Mouse (Mus musculus) myocyte (in vitro differentiated cells): ENCODE results near the gene Gm20388. TPM values are rescaled to one million over a fixed set of nuclear protein-coding genes. Genes with fewer than 3 reads are reported as not detected.
A peak's percentile ranks its signal among the peaks of the same experiment; 100 is the strongest.

Experiments
- H3K27me3 ChIP-seq: one replicate; pipeline ENCODE4 v1.6.1; 2011; ENCODE audit not compliant: control insufficient read depth, insufficient read depth, insufficient read length
- H3K36me3 ChIP-seq: one replicate; pipeline ENCODE4 v1.6.1; 2011; ENCODE audit not compliant: control insufficient read depth, insufficient read depth
- H3K4me2 ChIP-seq: one replicate; pipeline ENCODE4 v1.6.1; 2011; ENCODE audit warnings: low read depth, control low read depth
- H3K4me3 ChIP-seq: one replicate; pipeline ENCODE4 v1.5.1; 2011; ENCODE audit warnings: mild to moderate bottlenecking, control low read depth, moderate library complexity
- H3K79me2 ChIP-seq: one replicate; pipeline ENCODE4 v1.6.1; 2011; ENCODE audit not compliant: control insufficient read depth, insufficient read depth
- H3ac ChIP-seq: one replicate; pipeline ENCODE4 v1.6.1; 2011; ENCODE audit not compliant: control insufficient read depth, insufficient read length
- CEBPB ChIP-seq: IDR thresholded peaks from 2 replicates; pipeline ENCODE4 v1.6.1; 2011; ENCODE audit warnings: mild to moderate bottlenecking, moderate library complexity; ENCODE audit not compliant: poor library complexity, insufficient read depth, severe bottlenecking
- E2F4 ChIP-seq: IDR thresholded peaks from one replicate; pipeline ENCODE4 v1.6.1; 2011; ENCODE audit warnings: mild to moderate bottlenecking, control low read depth, moderate library complexity; ENCODE audit not compliant: insufficient read depth
- MAX ChIP-seq: IDR thresholded peaks from one replicate; pipeline ENCODE4 v1.6.1; 2011; ENCODE audit warnings: low read depth, mild to moderate bottlenecking, control low read depth
- MYOD1 ChIP-seq, 3 experiments: IDR thresholded peaks; one replicate each; pipeline ENCODE4 v1.6.1; 2011; ENCODE audit warnings: control low read depth in 2 of 3, low read depth in 2 of 3, mild to moderate bottlenecking in 2 of 3, moderate library complexity in 1 of 3; ENCODE audit not compliant: insufficient read length in 2 of 3, control insufficient read depth in 1 of 3
- MYOG ChIP-seq, 3 experiments: IDR thresholded peaks; one replicate each; pipeline ENCODE4 v1.6.1; 2011; ENCODE audit warnings: control low read depth in 2 of 3, low read depth in 2 of 3, mild to moderate bottlenecking in 2 of 3; ENCODE audit not compliant: insufficient read length in 2 of 3, control insufficient read depth in 1 of 3, insufficient read depth in 1 of 3
- POLR2A ChIP-seq: IDR thresholded peaks from one replicate; pipeline ENCODE4 v1.6.1; 2011; ENCODE audit warnings: low read depth, mild to moderate bottlenecking, control low read depth, moderate library complexity; ENCODE audit not compliant: insufficient read length
- POLR2AphosphoS2 ChIP-seq: IDR thresholded peaks from one replicate; pipeline ENCODE4 v1.6.1; 2011; ENCODE audit warnings: low read depth, control low read depth; ENCODE audit not compliant: insufficient read length
- REST ChIP-seq: IDR thresholded peaks from one replicate; pipeline ENCODE4 v1.6.1; 2011; ENCODE audit warnings: mild to moderate bottlenecking, control low read depth, moderate library complexity; ENCODE audit not compliant: insufficient read depth, insufficient read length
- SRF ChIP-seq: IDR thresholded peaks from one replicate; pipeline ENCODE4 v1.6.1; 2011; ENCODE audit warnings: low read depth; ENCODE audit not compliant: control insufficient read depth, insufficient read length
- TCF12 ChIP-seq: IDR thresholded peaks from one replicate; pipeline ENCODE4 v1.6.1; 2011; ENCODE audit warnings: mild to moderate bottlenecking, control low read depth; ENCODE audit not compliant: poor library complexity, insufficient read depth, severe bottlenecking
- TCF3 ChIP-seq: IDR thresholded peaks from one replicate; pipeline ENCODE4 v1.6.1; 2011; ENCODE audit warnings: low read depth, control low read depth; ENCODE audit not compliant: insufficient read length
- USF1 ChIP-seq: IDR thresholded peaks from one replicate; pipeline ENCODE4 v1.6.1; 2011; ENCODE audit warnings: low read depth, mild to moderate bottlenecking, control low read depth, moderate library complexity
- polyA plus RNA-seq: library from polyadenylated mRNA; unstranded; fragments of >200 nt; fragmentation: generic; extraction: Trizol; gene quantifications from one replicate; pipeline ENCODE4 v1.2.1, GENCODE M21; 2012; ENCODE audit warnings: missing spikeins

Gm20388 gene
- polyA plus RNA-seq, 1 experiment, result 15.3 TPM

GRCm38 (mm10) chr8:122584981-122585380 is 2674.3 kb downstream of the Gm20388 start:
- H3K4me2 ChIP-seq, result peak overlapping the region; percentile 72
- H3K36me3 ChIP-seq, result no peaks in the 10 kb centered on the region
- H3K4me3 ChIP-seq, result no peak overlapping the region
- H3K27me3 ChIP-seq, result no peaks in the 10 kb centered on the region
- TF ChIP-seq MYOD1 (IDR thresholded peaks at IDR 0.05; ENCODE audit: control insufficient read depth in 1 of 3, insufficient read length in 2 of 3, low read depth in 2 of 3) (peak in 1 of 3 experiments; percentile 44), MYOG (IDR thresholded peaks at IDR 0.05; ENCODE audit: control insufficient read depth in 1 of 3, insufficient read depth in 1 of 3, insufficient read length in 2 of 3, low read depth in 2 of 3) (peak in 2 of 3 experiments; percentile 17 to 34), TCF12 (no peak)
- no peak overlapping the region for H3ac ChIP-seq
- H3K79me2 ChIP-seq, result no peaks in the 10 kb centered on the region

- Histone ChIP-seq H3K4me2 (peak overlapping the region; percentile 72), H3ac (no peak overlapping the region), H3K79me2 (no peaks in the 10 kb centered on the region), H3K36me3 (no peaks in the 10 kb centered on the region), H3K4me3 (no peak overlapping the region), H3K27me3 (no peaks in the 10 kb centered on the region)
- no peak for TF ChIP-seq MYOG (IDR thresholded peaks at IDR 0.05; ENCODE audit: control insufficient read depth in 1 of 3, insufficient read depth in 1 of 3, insufficient read length in 2 of 3, low read depth in 2 of 3)
- TF ChIP-seq MAX, result no peak
- TF ChIP-seq E2F4, result no peak
- TF ChIP-seq SRF, result no peak
- peak; percentile 31 for TF ChIP-seq POLR2AphosphoS2
- TF ChIP-seq MYOD1 (IDR thresholded peaks at IDR 0.05; ENCODE audit: control insufficient read depth in 1 of 3, insufficient read length in 2 of 3, low read depth in 2 of 3), result no peak
- TF ChIP-seq CEBPB, result no peak
- no peak for TF ChIP-seq TCF12
- peak; percentile 54 for TF ChIP-seq POLR2A
- TF ChIP-seq USF1, result peak; percentile 83
- TF ChIP-seq REST, result no peak
Measured at GRCm38 (mm10) chr8:122585411-122585891, 2674.8 kb downstream of the Gm20388 start.

- H3K79me2 ChIP-seq, result no peaks in the 10 kb centered on the region
- TF ChIP-seq E2F4 (no peak), SRF (no peak), CEBPB (no peak), MYOG (IDR thresholded peaks at IDR 0.05; ENCODE audit: control insufficient read depth in 1 of 3, insufficient read depth in 1 of 3, insufficient read length in 2 of 3, low read depth in 2 of 3) (no peak), MYOD1 (IDR thresholded peaks at IDR 0.05; ENCODE audit: control insufficient read depth in 1 of 3, insufficient read length in 2 of 3, low read depth in 2 of 3) (no peak), TCF12 (no peak), POLR2A (no peak), POLR2AphosphoS2 (no peak), USF1 (no peak), MAX (no peak), TCF3 (no peak), REST (no peak)
- H3K4me3 ChIP-seq, result no peak overlapping the region
Measured at GRCm38 (mm10) chr8:122586171-122586570, 2675.5 kb downstream of the Gm20388 start.

GRCm38 (mm10) chr8:122586749-122587148 is 2676.1 kb downstream of the Gm20388 start:
- TF ChIP-seq CEBPB (no peak), USF1 (no peak), TCF12 (no peak), SRF (no peak), MYOD1 (IDR thresholded peaks at IDR 0.05; ENCODE audit: control insufficient read depth in 1 of 3, insufficient read length in 2 of 3, low read depth in 2 of 3) (no peak), POLR2A (no peak), POLR2AphosphoS2 (no peak), TCF3 (no peak), E2F4 (no peak), REST (no peak), MYOG (IDR thresholded peaks at IDR 0.05; ENCODE audit: control insufficient read depth in 1 of 3, insufficient read depth in 1 of 3, insufficient read length in 2 of 3, low read depth in 2 of 3) (no peak), MAX (no peak)

More at GRCm38 (mm10) chr8:122586171-122586570, 2675.5 kb downstream of the Gm20388 start:
- H3K36me3 ChIP-seq, result no peaks in the 10 kb centered on the region
- H3K27me3 ChIP-seq, result no peaks in the 10 kb centered on the region
- peak overlapping the region; percentile 72 for H3K4me2 ChIP-seq
- no peak overlapping the region for H3ac ChIP-seq

GRCm38 (mm10) chr8:122593240-122593639 is 2682.6 kb downstream of the Gm20388 start:
- H3K27me3 ChIP-seq, result no peaks in the 10 kb centered on the region
- H3ac ChIP-seq, result no peak overlapping the region
- no peaks in the 10 kb centered on the region for H3K79me2 ChIP-seq
- no peak for TF ChIP-seq MYOD1 (IDR thresholded peaks at IDR 0.05; ENCODE audit: control insufficient read depth in 1 of 3, insufficient read length in 2 of 3, low read depth in 2 of 3)
- no peak for TF ChIP-seq POLR2A
- no peak for TF ChIP-seq MAX
- H3K4me3 ChIP-seq, result no peak overlapping the region
- H3K4me2 ChIP-seq, result no peak overlapping the region
- H3K36me3 ChIP-seq, result no peaks in the 10 kb centered on the region

More at GRCm38 (mm10) chr8:122586749-122587148, 2676.1 kb downstream of the Gm20388 start:
- no peak overlapping the region for H3ac ChIP-seq
- H3K4me2 ChIP-seq, result no peak overlapping the region
- no peak overlapping the region for H3K4me3 ChIP-seq
- no peaks in the 10 kb centered on the region for H3K36me3 ChIP-seq
- no peaks in the 10 kb centered on the region for H3K79me2 ChIP-seq
- H3K27me3 ChIP-seq, result no peaks in the 10 kb centered on the region
